In genomic region chr15:85879498-85879895, GRCm38 (mm10) we compare ENCODE assay signal across 8 mouse cellular contexts. TPM values are rescaled to one million over a fixed set of nuclear protein-coding genes. Genes with fewer than 3 reads are reported as not detected.
DNase-seq lines count a peak whose midpoint lies in the region; ATAC-seq and TF ChIP-seq lines count a peak whose summit lies in the region.

No protein-coding gene starts in this region.

- TF ChIP-seq CTCF in gastrocnemius, adult 2 months (IDR thresholded peaks at IDR 0.05): no peak

- H3K4me1 ChIP-seq in hindbrain, embryonic 15.5 days (replicated peaks): peaks cover 23% of the 10 kb centered on the region
- H3K4me1 ChIP-seq in midbrain, embryonic 11.5 days (ENCODE audit: control insufficient read depth, insufficient read depth, low read length): peaks cover 7% of the 10 kb centered on the region; the same call in 1 of the 2 replicates

- H3K27me3 ChIP-seq in hindbrain, embryonic 15.5 days: no peaks in the 10 kb centered on the region
- H3K27me3 ChIP-seq in midbrain, embryonic 11.5 days (ENCODE audit: control insufficient read depth, insufficient read depth, low read length): no peaks in the 10 kb centered on the region

- peak overlapping the region; percentile 67 for H3K9ac ChIP-seq in hindbrain, embryonic 15.5 days
- peak overlapping the region; percentile 84 for H3K9ac ChIP-seq in midbrain, embryonic 11.5 days (ENCODE audit: low read length)

- DNase-seq in gastrocnemius, adult 2 months: peak; percentile 66
- DNase-seq in gastrocnemius, postnatal 10 days: no peak
- peak; percentile 49 for DNase-seq in thymus, postnatal 14 days
- no peak for DNase-seq in thymus, postnatal 0 days (ENCODE audit: low spot score)
- DNase-seq in midbrain, embryonic 11.5 days (ENCODE audit: low spot score, missing footprints): no peak
- DNase-seq in B cell, adult 2 months: no peak
- DNase-seq in embryo, embryonic 10.5 days (ENCODE audit: low spot score): no peak

- intact Hi-C loops in gastrocnemius, adult 2 months (cut with DNase I): loop anchor here (5.0 kb wide), 1 partner anchor 67 kb away; the partner anchor contains the start of gene Cdpf1

- WGBS in hindbrain, embryonic 15.5 days: 1% methylated on average over 18 of the region's 18 CpGs
- WGBS in midbrain, embryonic 11.5 days: 2% methylated on average over 18 of the region's 18 CpGs

- peaks cover 12% of the 10 kb centered on the region for H3K36me3 ChIP-seq in hindbrain, embryonic 15.5 days
- peaks cover 21% of the 10 kb centered on the region for H3K36me3 ChIP-seq in midbrain, embryonic 11.5 days (ENCODE audit: control insufficient read depth, insufficient read depth, low read length)

- H3K27ac ChIP-seq in gastrocnemius, adult 2 months: peak overlapping the region; percentile 98
- peak overlapping the region; percentile 82 for H3K27ac ChIP-seq in hindbrain, embryonic 15.5 days (replicated peaks)
- peak overlapping the region; percentile 17; the same call in 1 of the 2 replicates for H3K27ac ChIP-seq in midbrain, embryonic 11.5 days (ENCODE audit: low read depth, low read length)

- no peak for ATAC-seq in hindbrain, embryonic 15.5 days (ENCODE audit: low FRiP score, low read depth)
- peak; percentile 39 for ATAC-seq in midbrain, embryonic 11.5 days (ENCODE audit: low FRiP score)

- H3K4me2 ChIP-seq in hindbrain, embryonic 15.5 days: peak overlapping the region; percentile 92
- peak overlapping the region; percentile 77 for H3K4me2 ChIP-seq in midbrain, embryonic 11.5 days

- H3K9me3 ChIP-seq in hindbrain, embryonic 15.5 days: no peaks in the 10 kb centered on the region
- H3K9me3 ChIP-seq in midbrain, embryonic 11.5 days (ENCODE audit: control insufficient read depth, low read length): no peaks in the 10 kb centered on the region

- peak overlapping the region; percentile 83 for H3K4me3 ChIP-seq in gastrocnemius, adult 2 months
- peak overlapping the region; percentile 57 for H3K4me3 ChIP-seq in hindbrain, embryonic 15.5 days
- H3K4me3 ChIP-seq in midbrain, embryonic 11.5 days (ENCODE audit: low read depth, low read length): peak overlapping the region; percentile 62

RNA-seq across cellular contexts. Expression of gene Trmu, which starts 0.4 kb away (rescaled TPM):
- total RNA-seq in gastrocnemius, adult 2 months (2021): 10 to 100 TPM in 1 of 2 experiments, 1 to 10 TPM in 1; 9.5 to 15.2 TPM
- 10 to 100 TPM; 21.5 to 27.2 TPM for total RNA-seq in gastrocnemius, postnatal 10 days (2021)
- 33.9 and 34.3 TPM in 2 replicates for polyA plus RNA-seq in thymus, postnatal 0 days (2015; fragmentation: Nextera tagmentation; extraction: Ambion mirVana)
- polyA plus RNA-seq in hindbrain, embryonic 15.5 days (2015; fragmentation: Nextera tagmentation; extraction: Ambion mirVana): 45.7 and 50.8 TPM in 2 replicates
- polyA plus RNA-seq in midbrain, embryonic 11.5 days (2014; fragmentation: Nextera tagmentation; extraction: Ambion mirVana): 29.9 and 33.5 TPM in 2 replicates

RNA-seq across cellular contexts. Expression of gene Gtse1, which starts 20.0 kb away (rescaled TPM):
- total RNA-seq in gastrocnemius, adult 2 months (2021): under 1 TPM in 1 of 2 experiments, not detected in 1; 0.14 TPM
- 1 to 10 TPM; 2.4 to 2.7 TPM for total RNA-seq in gastrocnemius, postnatal 10 days (2021)
- 27.0 and 27.4 TPM in 2 replicates for polyA plus RNA-seq in thymus, postnatal 0 days (2015; fragmentation: Nextera tagmentation; extraction: Ambion mirVana)
- polyA plus RNA-seq in hindbrain, embryonic 15.5 days (2015; fragmentation: Nextera tagmentation; extraction: Ambion mirVana): 7.5 and 8.7 TPM in 2 replicates
- polyA plus RNA-seq in midbrain, embryonic 11.5 days (2014; fragmentation: Nextera tagmentation; extraction: Ambion mirVana): 38.6 and 43.7 TPM in 2 replicates

RNA-seq across cellular contexts. Expression of gene Ttc38, which starts 47.4 kb away (rescaled TPM):
- total RNA-seq in gastrocnemius, adult 2 months (2021): 1 to 10 TPM; 3.4 to 6.0 TPM
- total RNA-seq in gastrocnemius, postnatal 10 days (2021): 1 to 10 TPM; 4.2 to 6.8 TPM
- 8.1 and 10.1 TPM in 2 replicates for polyA plus RNA-seq in thymus, postnatal 0 days (2015; fragmentation: Nextera tagmentation; extraction: Ambion mirVana)
- 2.9 and 3.6 TPM in 2 replicates for polyA plus RNA-seq in hindbrain, embryonic 15.5 days (2015; fragmentation: Nextera tagmentation; extraction: Ambion mirVana)
- 1.9 and 2.4 TPM in 2 replicates for polyA plus RNA-seq in midbrain, embryonic 11.5 days (2014; fragmentation: Nextera tagmentation; extraction: Ambion mirVana)

RNA-seq across cellular contexts. Expression of gene Pkdrej, which starts 58.0 kb away (rescaled TPM):
- total RNA-seq in gastrocnemius, adult 2 months (2021): under 1 TPM; 0.15 to 0.67 TPM
- total RNA-seq in gastrocnemius, postnatal 10 days (2021): under 1 TPM; 0.20 to 0.31 TPM
- polyA plus RNA-seq in thymus, postnatal 0 days (2015; fragmentation: Nextera tagmentation; extraction: Ambion mirVana): 0.01 and 0.03 TPM in 2 replicates
- 0.04 and 0.08 TPM in 2 replicates for polyA plus RNA-seq in hindbrain, embryonic 15.5 days (2015; fragmentation: Nextera tagmentation; extraction: Ambion mirVana)
- polyA plus RNA-seq in midbrain, embryonic 11.5 days (2014; fragmentation: Nextera tagmentation; extraction: Ambion mirVana): 0.07 and 0.15 TPM in 2 replicates

Comparison
In these comparisons a context has a peak if more than half of its experiments do, and no peak if none do; other contexts are left out.
1. DNase-seq: peak in gastrocnemius, adult 2 months (single experiment) and thymus, postnatal 14 days (single experiment); none in gastrocnemius, postnatal 10 days (single experiment), thymus, postnatal 0 days (single experiment), midbrain, embryonic 11.5 days (single experiment), B cell, adult 2 months (0 of 2) and embryo, embryonic 10.5 days (single experiment).
2. H3K27ac ChIP-seq: peak in every context shown above with its lines; median percentile 98 in gastrocnemius, adult 2 months; 82 in hindbrain, embryonic 15.5 days; 17 in midbrain, embryonic 11.5 days.
3. Peak in every context shown above with its lines, with median percentiles within 50 percentile points of each other: H3K4me3 ChIP-seq.